Mouse (Mus musculus) cerebellum, adult 2 months (tissue): ENCODE measurements around the gene Fbxo21.

Source experiments
- CTCF ChIP-seq: fragments of 200-500 bp; IDR thresholded peaks from 2 replicates; pipeline ENCODE4 v1.5.1; 2011; ENCODE audit warnings: low read depth, mild to moderate bottlenecking, control low read depth, low read length, moderate library complexity, borderline replicate concordance; ENCODE audit not compliant: insufficient read depth
- POLR2A ChIP-seq: fragments of 200-500 bp; IDR thresholded peaks from 2 replicates; pipeline ENCODE4 v1.6.1; 2011; ENCODE audit warnings: low read length, control low read depth, borderline replicate concordance; ENCODE audit not compliant: insufficient read depth

GRCm38 (mm10) chr5:118027698-118028190, 51.2 kb downstream of the Fbxo21 start, which contains the start of gene Tesc:
- peak; percentile 79 for TF ChIP-seq POLR2A
- no peak for TF ChIP-seq CTCF
